Mouse (Mus musculus): ENCODE measurements at regions not wholly inside any gene's neighbourhood (a gene's known extent, or its start where the extent isn't known, plus 50 kb on each side); places are given as distances from the start of the nearest gene placed in this dataset.

DNA sequence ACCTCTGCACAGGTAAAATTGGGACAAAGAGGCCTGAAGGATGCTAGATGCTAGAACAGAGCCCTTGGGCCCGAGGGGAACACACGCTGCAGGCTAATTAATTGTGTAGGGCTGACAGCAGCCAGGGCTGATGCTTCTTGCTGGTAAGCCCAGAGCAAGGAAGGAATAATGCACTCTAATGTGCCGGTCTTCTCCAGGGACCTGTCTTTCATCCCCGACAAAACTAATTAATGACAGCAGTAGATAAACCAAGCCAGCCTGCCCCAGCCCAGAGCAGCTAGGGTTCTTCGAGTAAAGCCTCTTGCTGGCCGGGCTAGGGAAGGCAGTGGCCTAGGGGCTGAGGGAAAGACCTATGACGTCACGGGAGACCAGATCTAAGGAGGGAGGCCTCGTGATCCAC is 124.1 kb upstream of the Unc5b start:
- Histone ChIP-seq H3K9ac (ENCODE audit: low read length) (no peak overlapping the region), H3K27me3 (ENCODE audit: control insufficient read depth, insufficient read depth, low read length) (no peaks in the 10 kb centered on the region), H3K27ac (replicated peaks) (no peak overlapping the region), H3K9me3 (ENCODE audit: control insufficient read depth, low read length) (no peaks in the 10 kb centered on the region), H3K4me3 (ENCODE audit: low read depth, low read length) (no peak overlapping the region), H3K4me1 (replicated peaks; ENCODE audit: control insufficient read depth, insufficient read depth) (no peaks in the 10 kb centered on the region), H3K36me3 (ENCODE audit: control insufficient read depth, insufficient read depth, low read length) (no peaks in the 10 kb centered on the region), H3K4me2 (replicated peaks; ENCODE audit: low read depth) (no peak overlapping the region)
- no peak for ATAC-seq (ENCODE audit: low FRiP score, low TSS enrichment)
- 50% methylated on average over 9 of the region's 9 CpGs for WGBS
- no peak for DNase-seq (ENCODE audit: low spot score)
- no peak for TF ChIP-seq CTCF (IDR thresholded peaks at IDR 0.05; ENCODE audit: low read depth)
- TF ChIP-seq EP300 (optimal IDR thresholded peaks at IDR 0.05) = no peak

DNA sequence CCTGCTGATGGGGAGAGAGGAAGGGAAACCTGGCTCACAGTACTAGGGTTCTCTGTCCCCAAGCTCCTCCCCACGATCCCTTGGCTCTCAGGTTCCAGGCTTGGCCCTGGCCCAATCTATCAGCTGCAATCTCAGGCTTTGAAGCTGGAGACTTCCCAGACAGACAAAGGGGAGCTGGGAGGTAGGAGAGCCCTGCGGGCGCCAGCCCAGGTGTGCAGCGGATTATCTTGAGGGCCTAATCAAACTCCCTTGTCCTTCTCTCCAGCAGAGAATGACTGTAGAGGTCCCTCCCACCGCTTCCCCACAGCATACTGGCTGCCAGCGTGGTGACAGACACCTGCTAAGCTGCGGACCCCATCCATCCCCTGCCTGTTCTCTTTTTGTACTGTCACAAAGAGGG is 121.1 kb upstream of the Unc5b start:
- no peaks in the 10 kb centered on the region for H3K4me1 ChIP-seq (replicated peaks; ENCODE audit: control insufficient read depth, insufficient read depth)
- ATAC-seq (ENCODE audit: low FRiP score, low TSS enrichment) (no peak), DNase-seq (ENCODE audit: low spot score) (no peak)
- H3K36me3 ChIP-seq (ENCODE audit: control insufficient read depth, insufficient read depth, low read length) = no peaks in the 10 kb centered on the region
- TF ChIP-seq EP300 (optimal IDR thresholded peaks at IDR 0.05) (no peak), CTCF (IDR thresholded peaks at IDR 0.05; ENCODE audit: low read depth) (no peak)
- no peak overlapping the region for H3K4me2 ChIP-seq (replicated peaks; ENCODE audit: low read depth)
- H3K27ac ChIP-seq (replicated peaks) = no peak overlapping the region
- H3K9ac ChIP-seq (ENCODE audit: low read length) = no peak overlapping the region
- H3K9me3 ChIP-seq (ENCODE audit: control insufficient read depth, low read length) = no peaks in the 10 kb centered on the region
- 19% methylated on average over 7 of the region's 7 CpGs for whole genome bisulfite sequencing
- no peak overlapping the region for H3K4me3 ChIP-seq (ENCODE audit: low read depth, low read length)
- no peaks in the 10 kb centered on the region for H3K27me3 ChIP-seq (ENCODE audit: control insufficient read depth, insufficient read depth, low read length)

DNA sequence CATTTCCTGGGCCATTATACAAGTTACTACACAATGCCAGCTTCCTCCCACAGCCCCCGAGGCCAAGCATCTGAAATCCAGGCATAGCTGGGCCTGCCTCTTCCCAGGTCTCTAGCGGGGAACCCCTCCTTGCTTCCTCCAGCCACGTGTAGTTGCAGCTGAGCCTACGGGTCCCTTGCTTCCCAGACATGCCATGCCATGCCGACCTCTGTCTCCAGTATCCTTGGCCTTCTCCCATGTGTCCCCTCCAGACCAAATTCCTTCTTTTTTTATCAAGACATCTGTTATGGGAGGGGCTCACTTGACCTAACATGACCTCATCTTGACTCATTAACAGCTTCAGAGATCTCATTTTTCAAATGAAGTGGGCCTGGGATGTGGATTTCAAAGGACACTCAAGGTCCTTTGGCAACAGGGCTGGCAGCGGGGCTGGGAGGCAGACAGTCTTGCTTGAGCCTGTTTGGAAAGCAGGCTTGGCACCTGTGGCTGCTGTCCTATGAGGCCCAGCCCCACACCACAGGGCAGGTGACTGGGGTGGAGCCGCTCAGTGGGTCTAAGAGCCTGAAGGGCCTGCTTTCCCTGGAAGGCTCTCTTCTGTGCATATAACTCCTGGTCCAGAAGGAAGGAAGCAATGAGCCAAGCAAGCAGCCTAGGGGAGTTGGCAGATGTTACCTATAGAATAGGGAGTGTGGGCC is 117.7 kb upstream of the Unc5b start:
- Histone ChIP-seq H3K4me2 (replicated peaks; ENCODE audit: low read depth) (no peak overlapping the region), H3K9ac (ENCODE audit: low read length) (no peak overlapping the region), H3K4me3 (ENCODE audit: low read depth, low read length) (no peak overlapping the region), H3K27ac (replicated peaks) (no peak overlapping the region), H3K27me3 (ENCODE audit: control insufficient read depth, insufficient read depth, low read length) (no peaks in the 10 kb centered on the region), H3K9me3 (ENCODE audit: control insufficient read depth, low read length) (no peaks in the 10 kb centered on the region), H3K4me1 (replicated peaks; ENCODE audit: control insufficient read depth, insufficient read depth) (no peaks in the 10 kb centered on the region), H3K36me3 (ENCODE audit: control insufficient read depth, insufficient read depth, low read length) (no peaks in the 10 kb centered on the region)
- 41% methylated on average over 7 of the region's 7 CpGs for WGBS
- no peak for DNase-seq (ENCODE audit: low spot score)
- no peak for TF ChIP-seq CTCF (IDR thresholded peaks at IDR 0.05; ENCODE audit: low read depth)
- no peak for TF ChIP-seq EP300 (optimal IDR thresholded peaks at IDR 0.05)
- ATAC-seq (ENCODE audit: low FRiP score, low TSS enrichment) = no peak

- ATAC-seq (ENCODE audit: low FRiP score, low TSS enrichment) (no peak), DNase-seq (ENCODE audit: low spot score) (peak; percentile 24)
- no peaks in the 10 kb centered on the region for H3K9me3 ChIP-seq (ENCODE audit: control insufficient read depth, low read length)
- 63% methylated on average over 6 of the region's 6 CpGs for WGBS
- H3K36me3 ChIP-seq (ENCODE audit: control insufficient read depth, insufficient read depth, low read length) = no peaks in the 10 kb centered on the region
- H3K9ac ChIP-seq (ENCODE audit: low read length) = no peak overlapping the region
- no peaks in the 10 kb centered on the region for H3K27me3 ChIP-seq (ENCODE audit: control insufficient read depth, insufficient read depth, low read length)
- TF ChIP-seq EP300 (optimal IDR thresholded peaks at IDR 0.05) (no peak), CTCF (IDR thresholded peaks at IDR 0.05; ENCODE audit: low read depth) (no peak)
- H3K4me2 ChIP-seq (replicated peaks; ENCODE audit: low read depth) = no peak overlapping the region
- no peak overlapping the region for H3K27ac ChIP-seq (replicated peaks)
- H3K4me3 ChIP-seq (ENCODE audit: low read depth, low read length) = no peak overlapping the region
- no peaks in the 10 kb centered on the region for H3K4me1 ChIP-seq (replicated peaks; ENCODE audit: control insufficient read depth, insufficient read depth)
Measured at GRCm38 (mm10) chr10:60943074-60943473, 111.7 kb upstream of the Unc5b start.

- TF ChIP-seq CTCF (IDR thresholded peaks at IDR 0.05; ENCODE audit: low read depth) = no peak
- no peak for TF ChIP-seq EP300 (optimal IDR thresholded peaks at IDR 0.05)
- H3K9me3 ChIP-seq (ENCODE audit: control insufficient read depth, low read length) = no peaks in the 10 kb centered on the region
- ATAC-seq (ENCODE audit: low FRiP score, low TSS enrichment) = no peak
- no peak overlapping the region for H3K27ac ChIP-seq (replicated peaks)
- no peak overlapping the region for H3K9ac ChIP-seq (ENCODE audit: low read length)
- H3K4me1 ChIP-seq (replicated peaks; ENCODE audit: control insufficient read depth, insufficient read depth) = no peaks in the 10 kb centered on the region; the same call in 1 of the 2 replicates
- no peaks in the 10 kb centered on the region for H3K27me3 ChIP-seq (ENCODE audit: control insufficient read depth, insufficient read depth, low read length)
- no peak overlapping the region for H3K4me2 ChIP-seq (replicated peaks; ENCODE audit: low read depth)
- H3K36me3 ChIP-seq (ENCODE audit: control insufficient read depth, insufficient read depth, low read length) = no peaks in the 10 kb centered on the region
- WGBS = 89% methylated on average over 10 of the region's 10 CpGs
- H3K4me3 ChIP-seq (ENCODE audit: low read depth, low read length) = no peak overlapping the region
- no peak for DNase-seq (ENCODE audit: low spot score)
Measured at GRCm38 (mm10) chr10:60938749-60939148, 107.4 kb upstream of the Unc5b start.

DNA sequence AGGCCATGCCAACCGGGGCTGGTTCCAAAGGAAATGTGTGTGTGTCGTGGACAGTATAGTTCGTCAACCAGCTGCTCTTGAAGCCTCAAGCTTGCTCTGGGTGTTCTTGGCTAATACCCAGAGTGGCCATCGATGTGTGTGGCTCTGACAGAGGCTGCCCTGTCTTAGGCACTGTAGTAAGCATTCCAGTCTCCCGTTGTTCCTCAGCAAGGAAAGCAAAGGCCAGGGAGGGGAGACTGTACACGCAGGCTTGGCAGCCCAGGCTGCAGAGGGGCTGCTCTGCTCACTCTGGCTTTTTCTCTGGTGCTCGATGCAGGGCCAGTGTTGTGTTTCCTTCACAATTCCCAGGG is 106.1 kb upstream of the Unc5b start:
- Histone ChIP-seq H3K9ac (ENCODE audit: low read length) (no peak overlapping the region), H3K9me3 (ENCODE audit: control insufficient read depth, low read length) (no peaks in the 10 kb centered on the region), H3K4me1 (replicated peaks; ENCODE audit: control insufficient read depth, insufficient read depth) (no peaks in the 10 kb centered on the region; the same call in 1 of the 2 replicates), H3K4me3 (ENCODE audit: low read depth, low read length) (no peak overlapping the region), H3K27me3 (ENCODE audit: control insufficient read depth, insufficient read depth, low read length) (no peaks in the 10 kb centered on the region), H3K4me2 (replicated peaks; ENCODE audit: low read depth) (no peak overlapping the region), H3K36me3 (ENCODE audit: control insufficient read depth, insufficient read depth, low read length) (no peaks in the 10 kb centered on the region), H3K27ac (replicated peaks) (no peak overlapping the region)
- WGBS = 57% methylated on average over 7 of the region's 7 CpGs
- no peak for DNase-seq (ENCODE audit: low spot score)
- no peak for ATAC-seq (ENCODE audit: low FRiP score, low TSS enrichment)
- TF ChIP-seq EP300 (optimal IDR thresholded peaks at IDR 0.05) (no peak), CTCF (IDR thresholded peaks at IDR 0.05; ENCODE audit: low read depth) (no peak)
